Mouse (Mus musculus) limb, embryonic 15.5 days (tissue): ENCODE data around the gene Isoc2a. TPM values are rescaled to one million over a fixed set of nuclear protein-coding genes. Genes with fewer than 3 reads are reported as not detected.

Source experiments
- ATAC-seq: fragments of 200-750 bp; cut with Nextera tagmentation; 2 replicates; pipeline ENCODE4 v1.8.0; 2017; ENCODE audit warnings: low read depth, moderate TSS enrichment; ENCODE audit not compliant: insufficient number of reproducible peaks, low FRiP score, low TSS enrichment
- H3K27ac ChIP-seq: fragments of 300-500 bp; sonication (generic); 2 replicates; pipeline ENCODE4 v1.5.1; 2015; ENCODE audit warnings: moderate library complexity, mild to moderate bottlenecking, inconsistent platforms
- H3K27me3 ChIP-seq: fragments of 300-500 bp; sonication (generic); 2 replicates; pipeline ENCODE4 v1.6.1; 2015; ENCODE audit warnings: inconsistent platforms
- H3K36me3 ChIP-seq: fragments of 300-500 bp; sonication (generic); 2 replicates; pipeline ENCODE4 v1.6.1; 2015; ENCODE audit warnings: inconsistent platforms
- H3K4me1 ChIP-seq: fragments of 300-500 bp; sonication (generic); 2 replicates; pipeline ENCODE4 v1.6.1; 2015; ENCODE audit warnings: inconsistent platforms
- H3K4me2 ChIP-seq: fragments of 300-500 bp; sonication (generic); 2 replicates; pipeline ENCODE4 v1.6.1; 2015; ENCODE audit warnings: mild to moderate bottlenecking, inconsistent platforms
- H3K4me3 ChIP-seq: fragments of 300-500 bp; sonication (generic); 2 replicates; pipeline ENCODE4 v1.5.1; 2015; ENCODE audit warnings: mild to moderate bottlenecking, inconsistent platforms
- H3K9ac ChIP-seq: fragments of 300-500 bp; sonication (generic); 2 replicates; pipeline ENCODE4 v1.6.1; 2015; ENCODE audit warnings: inconsistent platforms
- H3K9me3 ChIP-seq: fragments of 300-500 bp; sonication (generic); 2 replicates; pipeline ENCODE4 v1.6.1; 2016; ENCODE audit warnings: inconsistent platforms
- WGBS: fragments of 180-500 bp; shearing (Covaris S2); methylation state at CpG from one replicate; pipeline ENCODE4 v1.1.7; 2015; 5-methylcytosine and 5-hydroxymethylcytosine counted together
- polyA plus RNA-seq: library from polyadenylated mRNA; unstranded; fragments of >200 nt; fragmentation: Nextera tagmentation; extraction: Ambion mirVana; gene quantifications from 2 replicates; pipeline ENCODE4 v1.2.1, GENCODE M21; 2015

Isoc2a gene
- polyA plus RNA-seq = 0.86 and 1.0 TPM in 2 replicates

GRCm38 (mm10) chr7:4876753-4877221 lies at the start of gene Isoc2a:
Gene Isoc2a, plus strand, starts transcription at chr7:4877153.
- under 1% methylated on average over 22 of the region's 22 CpGs for WGBS
- Histone ChIP-seq H3K4me2 (peak within 1 kb of the TSS; percentile 84), H3K27ac (0 out of 2 replicates have a peak within 1 kb of the TSS, but pooled peaks have one; percentile 47), H3K9ac (peak within 1 kb of the TSS; percentile 55), H3K36me3 (no peaks in the 10 kb centered on the region), H3K4me3 (peak within 1 kb of the TSS; percentile 60), H3K27me3 (no peaks in the 10 kb centered on the region), H3K4me1 (peaks cover 15% of the 10 kb centered on the region), H3K9me3 (no peaks in the 10 kb centered on the region)
- ATAC-seq = peak; percentile 99

- no peak for ATAC-seq
- H3K9me3 ChIP-seq = no peaks in the 10 kb centered on the region
- H3K9ac ChIP-seq = no peak overlapping the region
- no peak overlapping the region for H3K4me2 ChIP-seq
- no peaks in the 10 kb centered on the region for H3K36me3 ChIP-seq
- 0 out of 2 replicates have a peak, but pooled peaks cover 3% of the 10 kb centered on the region for H3K4me1 ChIP-seq
- WGBS = 4% methylated on average over 12 of the region's 12 CpGs
- H3K27ac ChIP-seq = no peak overlapping the region
- peaks cover 54% of the 10 kb centered on the region for H3K27me3 ChIP-seq
- H3K4me3 ChIP-seq = no peak overlapping the region
Measured at GRCm38 (mm10) chr7:4830476-4830875, 46.5 kb upstream of the Isoc2a start.

- Histone ChIP-seq H3K9me3 (no peaks in the 10 kb centered on the region), H3K27me3 (peaks cover 85% of the 10 kb centered on the region), H3K4me3 (peak overlapping the region; percentile 47), H3K36me3 (no peaks in the 10 kb centered on the region), H3K4me1 (peaks cover 11% of the 10 kb centered on the region), H3K4me2 (peak overlapping the region; percentile 88), H3K27ac (no peak overlapping the region), H3K9ac (no peak overlapping the region)
- no peak for ATAC-seq
- 4% methylated on average over 32 of the region's 34 CpGs for WGBS
Measured at GRCm38 (mm10) chr7:4835631-4836327, 41.2 kb upstream of the Isoc2a start.

DNA sequence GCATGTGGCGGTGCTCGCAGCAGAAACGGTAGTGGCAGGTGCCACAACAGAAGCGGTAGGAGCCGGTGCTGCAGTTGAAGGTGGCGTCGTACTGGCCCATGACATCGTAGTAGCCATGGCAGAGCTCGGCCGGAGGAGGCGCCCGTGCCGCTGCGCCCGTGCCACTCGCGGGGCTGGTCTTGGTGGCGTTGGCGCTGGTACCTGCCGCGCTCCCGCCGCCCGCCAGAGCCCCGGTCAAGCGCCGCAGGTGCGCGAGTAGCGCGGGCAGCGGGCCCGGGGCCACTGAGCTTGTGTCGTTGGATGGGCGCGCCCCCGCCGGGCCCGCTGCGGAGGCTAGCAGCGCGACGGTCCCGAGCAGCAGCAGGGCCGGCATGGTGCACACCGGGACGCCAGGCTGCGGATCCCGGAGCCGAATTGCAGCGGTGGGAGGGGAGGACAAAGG lies 40.6 kb upstream of the Isoc2a start:
- peak overlapping the region; percentile 88 for H3K4me2 ChIP-seq
- peak overlapping the region; percentile 47 for H3K4me3 ChIP-seq
- H3K4me1 ChIP-seq = peaks cover 11% of the 10 kb centered on the region
- no peak overlapping the region for H3K9ac ChIP-seq
- ATAC-seq = no peak
- H3K9me3 ChIP-seq = no peaks in the 10 kb centered on the region
- peaks cover 85% of the 10 kb centered on the region for H3K27me3 ChIP-seq
- WGBS = under 1% methylated on average over 51 of the region's 51 CpGs
- no peaks in the 10 kb centered on the region for H3K36me3 ChIP-seq
- H3K27ac ChIP-seq = no peak overlapping the region

DNA sequence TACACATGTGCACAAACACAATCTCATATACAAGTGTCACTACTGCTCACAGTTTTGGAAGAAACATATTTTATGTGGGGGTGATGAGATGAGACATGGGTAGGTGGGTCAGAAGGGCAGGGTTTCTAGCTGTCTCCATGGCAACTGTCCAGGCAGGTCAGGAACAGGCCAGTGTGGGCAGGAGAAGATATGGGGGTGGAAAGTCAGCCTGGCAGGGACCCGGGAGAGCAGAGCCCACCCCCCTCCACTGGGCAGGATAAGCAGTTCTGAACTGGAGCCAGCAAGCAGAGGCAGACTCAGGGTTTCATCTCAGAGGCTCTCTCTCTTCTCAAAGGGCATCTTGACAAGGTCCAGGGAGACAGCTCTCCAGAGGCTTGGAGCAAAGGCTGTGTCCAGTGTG lies 39.3 kb upstream of the Isoc2a start:
- H3K4me3 ChIP-seq = no peak overlapping the region
- peaks cover 89% of the 10 kb centered on the region for H3K27me3 ChIP-seq
- H3K9ac ChIP-seq = no peak overlapping the region
- no peak overlapping the region for H3K27ac ChIP-seq
- peaks cover 16% of the 10 kb centered on the region for H3K4me1 ChIP-seq
- no peak for ATAC-seq
- H3K9me3 ChIP-seq = no peaks in the 10 kb centered on the region
- no peak overlapping the region for H3K4me2 ChIP-seq
- H3K36me3 ChIP-seq = no peaks in the 10 kb centered on the region
- WGBS = 14% methylated on average over 1 of the region's 1 CpGs

GRCm38 (mm10) chr7:4842077-4842476 lies 34.9 kb upstream of the Isoc2a start:
- H3K9me3 ChIP-seq = no peaks in the 10 kb centered on the region
- WGBS = 45% methylated on average over 5 of the region's 5 CpGs
- peaks cover 29% of the 10 kb centered on the region for H3K4me1 ChIP-seq
- H3K27ac ChIP-seq = no peak overlapping the region
- no peak overlapping the region for H3K4me2 ChIP-seq
- H3K9ac ChIP-seq = no peak overlapping the region
- no peaks in the 10 kb centered on the region for H3K36me3 ChIP-seq
- peaks cover 85% of the 10 kb centered on the region for H3K27me3 ChIP-seq
- no peak for ATAC-seq
- no peak overlapping the region for H3K4me3 ChIP-seq

GRCm38 (mm10) chr7:4842634-4843131 lies 34.3 kb upstream of the Isoc2a start:
- no peaks in the 10 kb centered on the region for H3K9me3 ChIP-seq
- H3K9ac ChIP-seq = no peak overlapping the region
- H3K36me3 ChIP-seq = no peaks in the 10 kb centered on the region
- H3K27me3 ChIP-seq = peaks cover 79% of the 10 kb centered on the region
- WGBS = 1% methylated on average over 16 of the region's 16 CpGs
- H3K27ac ChIP-seq = no peak overlapping the region
- H3K4me3 ChIP-seq = peak overlapping the region; percentile 42; the same call in 1 of the 2 replicates
- ATAC-seq = peak; percentile 56; the same call in 1 of the 2 replicates
- H3K4me1 ChIP-seq = peaks cover 29% of the 10 kb centered on the region
- H3K4me2 ChIP-seq = peak overlapping the region; percentile 84

- Histone ChIP-seq H3K36me3 (no peaks in the 10 kb centered on the region), H3K4me2 (peak overlapping the region; percentile 84), H3K27ac (no peak overlapping the region), H3K27me3 (peaks cover 72% of the 10 kb centered on the region), H3K4me1 (peaks cover 29% of the 10 kb centered on the region), H3K4me3 (peak overlapping the region; percentile 42), H3K9ac (peak overlapping the region; percentile 11; the same call in 1 of the 2 replicates), H3K9me3 (no peaks in the 10 kb centered on the region)
- ATAC-seq = no peak
- WGBS = 1% methylated on average over 34 of the region's 34 CpGs
Measured at GRCm38 (mm10) chr7:4843604-4844244, 33.2 kb upstream of the Isoc2a start.

GRCm38 (mm10) chr7:4844245-4844916 lies 32.6 kb upstream of the Isoc2a start, which contains the start of gene Shisa7:
Gene Shisa7, minus strand, starts transcription at chr7:4844696.
- Histone ChIP-seq H3K4me3 (peak within 1 kb of the TSS; percentile 42), H3K9ac (peak within 1 kb of the TSS; percentile 17; the same call in 1 of the 2 replicates), H3K27me3 (peaks cover 69% of the 10 kb centered on the region), H3K36me3 (no peaks in the 10 kb centered on the region), H3K4me1 (peaks cover 29% of the 10 kb centered on the region), H3K4me2 (peak within 1 kb of the TSS; percentile 84), H3K27ac (no peak within 1 kb of the TSS), H3K9me3 (no peaks in the 10 kb centered on the region)
- no peak for ATAC-seq
- WGBS = under 1% methylated on average over 39 of the region's 41 CpGs

DNA sequence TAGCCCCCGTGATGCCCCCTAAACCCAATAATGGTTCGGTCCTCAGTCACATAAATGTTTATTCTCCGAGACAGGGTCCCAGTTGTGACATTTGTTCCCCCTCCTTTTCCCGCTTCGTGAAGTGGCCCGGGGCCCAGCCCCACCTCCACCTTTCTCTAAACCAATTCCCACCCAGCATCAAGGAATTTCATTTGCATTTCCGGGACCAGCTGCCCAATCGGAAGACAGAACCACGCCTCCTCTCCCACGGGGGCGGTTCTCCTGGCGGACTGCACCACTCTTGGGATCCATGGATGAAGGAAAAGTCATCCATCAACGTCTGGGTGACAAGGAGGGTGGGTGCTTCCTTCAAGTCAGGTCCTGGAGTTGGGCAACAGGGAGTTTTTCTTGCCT lies 32.0 kb upstream of the Isoc2a start:
- peaks cover 29% of the 10 kb centered on the region for H3K4me1 ChIP-seq
- H3K4me2 ChIP-seq = peak overlapping the region; percentile 84
- peak overlapping the region; percentile 42 for H3K4me3 ChIP-seq
- peak overlapping the region; percentile 17; the same call in 1 of the 2 replicates for H3K9ac ChIP-seq
- H3K9me3 ChIP-seq = no peaks in the 10 kb centered on the region
- ATAC-seq = peak; percentile 43
- WGBS = 0% methylated on average over 13 of the region's 13 CpGs
- H3K36me3 ChIP-seq = no peaks in the 10 kb centered on the region
- no peak overlapping the region for H3K27ac ChIP-seq
- H3K27me3 ChIP-seq = peaks cover 67% of the 10 kb centered on the region

DNA sequence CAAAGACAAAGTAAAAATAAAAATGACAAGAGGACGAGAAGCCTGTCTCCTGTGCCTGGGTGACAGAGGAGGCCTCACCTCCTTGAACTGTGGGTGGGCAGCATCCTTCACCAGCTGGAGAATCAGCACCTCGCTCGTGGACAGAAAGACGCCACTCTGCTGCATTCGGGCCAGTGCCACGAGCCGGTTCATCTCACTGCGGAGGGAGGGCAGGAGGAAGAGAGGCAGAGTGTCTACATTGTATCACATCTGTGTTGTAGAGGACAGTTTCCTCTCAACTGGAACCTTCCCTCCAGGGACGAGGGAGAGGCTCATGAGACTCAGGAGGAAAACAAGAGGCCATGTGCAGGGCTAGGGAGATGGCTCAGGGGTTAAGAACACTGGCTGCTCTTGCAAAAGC lies 27.6 kb upstream of the Isoc2a start:
- no peak overlapping the region for H3K4me3 ChIP-seq
- H3K4me1 ChIP-seq = peaks cover 7% of the 10 kb centered on the region
- H3K27me3 ChIP-seq = peaks cover 25% of the 10 kb centered on the region
- no peak overlapping the region for H3K9ac ChIP-seq
- WGBS = 60% methylated on average over 9 of the region's 9 CpGs
- no peak overlapping the region for H3K4me2 ChIP-seq
- H3K9me3 ChIP-seq = no peaks in the 10 kb centered on the region
- H3K36me3 ChIP-seq = no peaks in the 10 kb centered on the region
- ATAC-seq = no peak
- H3K27ac ChIP-seq = no peak overlapping the region
